Mouse (Mus musculus) cerebellum, adult 18-20 months (tissue): ENCODE results near the gene Hist1h4i.
"Not testable (repeated sequence)": the region's sequence is repeated elsewhere in the genome, so short reads cannot be mapped to it uniquely, and the experiment has no call there.

ENCODE experiments used
- DNase-seq, 2 experiments: peaks; one replicate each; pipeline ENCODE4 v3.0.0; 2021

Hist1h4i gene

GRCm38 (mm10) chr13:22041142-22041536, at the start of gene Hist1h4i:
Gene Hist1h4i (minus strand): TSS chr13:22041362.
- peak; percentile 92 to 95 for DNase-seq

- DNase-seq = not testable (repeated sequence)
These were observed 43.0 kb upstream of the Hist1h4i start, which contains the start of gene Vmn1r188 for GRCm38 (mm10) chr13:22084140-22084539. Gene Vmn1r188 (plus strand): TSS chr13:22084440.

GRCm38 (mm10) chr13:22063468-22063867, 22.3 kb upstream of the Hist1h4i start:
- no peak for DNase-seq

- no peak for DNase-seq
These were observed 20.3 kb upstream of the Hist1h4i start for GRCm38 (mm10) chr13:22061422-22061821.

GRCm38 (mm10) chr13:22053754-22054153, 12.6 kb upstream of the Hist1h4i start:
- no peak for DNase-seq

- no peak for DNase-seq
These were observed 10.3 kb upstream of the Hist1h4i start for GRCm38 (mm10) chr13:22051523-22051859.

- DNase-seq = peak; percentile 66
These were observed 9.7 kb upstream of the Hist1h4i start for GRCm38 (mm10) chr13:22050591-22051522.

- no peak for DNase-seq
These were observed 8.7 kb upstream of the Hist1h4i start for GRCm38 (mm10) chr13:22049737-22050440.

GRCm38 (mm10) chr13:22049041-22049440, 7.9 kb upstream of the Hist1h4i start:
- DNase-seq = no peak

GRCm38 (mm10) chr13:22045311-22045710, 4.1 kb upstream of the Hist1h4i start:
- no peak for DNase-seq

- no peak for DNase-seq
These were observed 3.4 kb upstream of the Hist1h4i start for GRCm38 (mm10) chr13:22044432-22045155.

GRCm38 (mm10) chr13:22043503-22044431, 2.6 kb upstream of the Hist1h4i start:
- DNase-seq = no peak

GRCm38 (mm10) chr13:22042568-22043502, 1.7 kb upstream of the Hist1h4i start, which contains the start of the genes Hist1h2ag and Hist1h2bj:
Gene Hist1h2ag (minus strand): TSS chr13:22042944.
Gene Hist1h2bj (plus strand): TSS chr13:22043214.
- peak; percentile 83 to 84 for DNase-seq

- no peak for DNase-seq
These were observed 747 bp upstream of the Hist1h4i start for GRCm38 (mm10) chr13:22041651-22042567.

GRCm38 (mm10) chr13:22040464-22041141, 559 bp downstream of the Hist1h4i start:
- DNase-seq = peak in 1 of 2 experiments; percentile 9

- no peak for DNase-seq
These were observed 1.2 kb downstream of the Hist1h4i start for GRCm38 (mm10) chr13:22039951-22040463.

- no peak for DNase-seq
These were observed 1.8 kb downstream of the Hist1h4i start for GRCm38 (mm10) chr13:22039364-22039763.

GRCm38 (mm10) chr13:22037415-22037814, 3.7 kb downstream of the Hist1h4i start:
- no peak for DNase-seq

GRCm38 (mm10) chr13:22036986-22037385, 4.2 kb downstream of the Hist1h4i start:
- no peak for DNase-seq
